Mouse (Mus musculus) layer of hippocampus, adult 11-12 months (tissue): ENCODE data around the gene Zdhhc14.

Experiments used
- DNase-seq: peaks from one replicate; pipeline ENCODE4 v3.0.0; 2022; ENCODE audit warnings: low spot score

Zdhhc14 gene

DNA sequence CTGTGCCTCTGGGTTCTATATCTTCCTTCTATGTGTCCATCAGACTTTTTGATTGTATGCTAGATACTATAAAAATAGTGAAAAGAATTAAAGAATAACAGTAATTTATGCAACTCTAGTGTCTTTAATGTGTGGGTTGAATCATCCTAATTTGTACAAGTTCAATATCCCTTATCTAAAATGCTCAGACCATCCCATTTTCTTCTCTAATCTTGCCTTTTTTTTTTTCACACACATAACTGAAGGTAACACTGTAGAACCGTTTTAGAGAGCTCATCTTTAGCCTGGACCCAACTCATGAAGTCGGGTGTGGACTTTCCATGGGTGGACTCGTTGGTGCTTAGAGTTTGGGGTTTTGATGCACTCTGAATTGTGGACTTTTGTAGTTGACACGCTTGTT, 12.6 kb downstream of the Zdhhc14 start:
- no peak for DNase-seq

DNA sequence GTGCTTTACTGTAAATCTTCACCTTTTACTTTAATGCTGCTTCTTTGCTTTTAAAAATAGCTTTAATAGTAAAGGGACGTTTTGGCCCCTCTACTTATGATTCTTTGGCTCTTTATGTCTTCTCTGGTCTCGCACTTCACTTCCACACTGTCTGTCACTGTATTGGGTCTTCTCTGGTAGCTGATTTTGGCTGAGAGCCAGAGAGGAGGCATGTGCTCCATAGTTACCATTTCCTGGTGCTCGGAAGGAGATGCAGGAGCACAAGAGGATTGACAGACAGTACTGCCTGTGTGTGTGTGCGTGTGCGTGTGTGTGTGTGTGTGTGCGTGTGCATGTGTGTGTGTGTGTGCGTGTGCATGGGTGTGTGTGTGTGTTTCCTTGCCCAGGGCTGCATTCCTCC, 14.2 kb downstream of the Zdhhc14 start:
- peak; percentile 44 for DNase-seq

DNA sequence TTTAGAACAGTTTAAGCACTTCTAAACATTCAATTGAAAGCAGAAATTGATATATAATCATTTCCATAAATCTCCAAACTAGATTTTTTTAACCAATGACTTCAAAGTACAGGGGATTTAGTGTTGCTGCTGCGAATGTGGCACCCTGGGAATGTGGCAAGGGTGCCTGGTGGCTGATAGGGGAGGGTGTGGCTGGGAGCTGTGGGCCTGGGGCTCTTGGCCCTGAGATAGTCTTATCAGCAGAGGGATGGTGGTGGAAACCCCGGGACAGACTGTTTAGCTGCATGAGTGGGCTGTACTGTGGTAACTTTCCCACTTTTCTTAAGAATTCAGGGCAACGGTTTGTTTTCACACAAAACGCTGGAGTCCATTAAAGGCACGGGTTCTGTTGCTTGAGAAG, 14.6 kb downstream of the Zdhhc14 start:
- DNase-seq = no peak

DNA sequence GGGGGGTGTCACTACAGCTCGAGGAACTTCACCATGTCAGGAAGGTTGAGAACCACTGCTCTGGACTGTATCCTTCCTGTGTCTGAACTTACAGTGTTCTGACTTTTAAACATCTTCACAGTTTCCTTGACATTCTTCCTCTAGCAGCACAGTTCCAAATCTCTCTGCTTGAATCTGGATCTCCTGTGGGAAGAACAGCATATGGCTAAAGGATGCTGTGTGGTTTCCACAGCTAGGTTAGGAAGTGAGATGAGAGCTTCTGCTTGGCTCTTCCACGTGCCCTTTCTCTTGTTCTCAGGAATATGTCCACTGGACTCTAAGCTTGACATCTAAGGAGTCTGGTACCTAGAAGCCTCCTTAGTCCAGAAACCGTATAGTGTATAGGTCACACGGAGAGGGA, 15.7 kb downstream of the Zdhhc14 start:
- DNase-seq = no peak

DNA sequence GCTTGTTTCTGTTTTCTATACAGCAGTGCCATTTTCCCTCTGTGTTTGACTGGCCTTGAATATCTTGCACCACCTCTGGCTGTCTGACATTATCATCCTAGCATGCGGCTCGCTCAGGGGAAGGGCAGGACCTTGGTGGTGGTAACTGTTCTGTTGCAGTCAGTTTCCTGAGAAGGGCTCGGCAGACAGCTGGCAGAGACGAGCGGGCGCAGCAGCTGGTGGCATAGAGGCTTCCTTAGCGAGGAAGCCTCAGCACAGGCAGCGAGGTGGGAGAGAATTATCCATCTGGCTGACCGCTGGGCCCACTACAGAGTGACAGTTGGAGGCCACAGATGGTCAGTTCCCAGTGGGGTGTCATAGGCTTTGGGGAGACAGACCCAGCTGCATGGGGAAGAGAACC, 18.2 kb downstream of the Zdhhc14 start:
- no peak for DNase-seq

DNA sequence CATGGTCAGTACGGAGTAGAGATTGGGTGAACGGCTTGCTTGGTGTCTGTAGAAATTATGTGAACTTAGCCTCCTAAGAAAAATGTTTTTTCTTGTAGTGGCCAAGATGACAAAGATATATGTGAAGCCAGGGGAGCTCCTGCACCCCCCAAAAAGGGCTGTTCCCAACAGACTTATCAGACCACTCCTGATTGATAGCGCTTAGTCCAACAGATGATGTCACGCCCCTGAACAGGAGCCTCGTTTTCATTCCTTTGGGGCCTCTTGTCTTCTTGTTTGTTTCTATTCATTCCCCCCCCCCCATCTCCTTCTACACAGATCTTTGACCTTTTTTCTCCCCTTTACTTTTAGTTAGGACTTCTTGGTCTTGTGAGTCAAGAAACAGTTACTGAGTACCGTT, 19.4 kb downstream of the Zdhhc14 start:
- no peak for DNase-seq

DNA sequence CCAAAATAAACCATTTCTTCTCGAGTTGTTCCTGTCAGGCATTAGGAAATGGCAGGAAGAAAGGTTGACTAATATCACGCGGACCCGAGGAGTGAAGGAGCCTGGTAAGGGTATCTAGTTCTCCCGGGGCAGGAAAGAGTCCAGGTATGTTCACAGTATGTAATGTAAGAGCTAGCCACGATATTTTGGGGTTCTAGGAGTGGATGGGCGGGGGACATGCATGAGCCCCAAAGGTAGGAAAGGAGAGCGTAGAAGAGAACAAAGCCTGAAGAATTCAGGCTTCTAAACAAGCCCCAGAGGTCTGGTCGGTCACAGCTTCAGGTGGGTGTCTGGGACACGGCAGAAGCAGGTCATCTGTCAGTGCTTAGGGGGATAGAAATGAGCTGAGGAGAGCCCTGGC, 27.1 kb downstream of the Zdhhc14 start:
- DNase-seq = no peak

DNA sequence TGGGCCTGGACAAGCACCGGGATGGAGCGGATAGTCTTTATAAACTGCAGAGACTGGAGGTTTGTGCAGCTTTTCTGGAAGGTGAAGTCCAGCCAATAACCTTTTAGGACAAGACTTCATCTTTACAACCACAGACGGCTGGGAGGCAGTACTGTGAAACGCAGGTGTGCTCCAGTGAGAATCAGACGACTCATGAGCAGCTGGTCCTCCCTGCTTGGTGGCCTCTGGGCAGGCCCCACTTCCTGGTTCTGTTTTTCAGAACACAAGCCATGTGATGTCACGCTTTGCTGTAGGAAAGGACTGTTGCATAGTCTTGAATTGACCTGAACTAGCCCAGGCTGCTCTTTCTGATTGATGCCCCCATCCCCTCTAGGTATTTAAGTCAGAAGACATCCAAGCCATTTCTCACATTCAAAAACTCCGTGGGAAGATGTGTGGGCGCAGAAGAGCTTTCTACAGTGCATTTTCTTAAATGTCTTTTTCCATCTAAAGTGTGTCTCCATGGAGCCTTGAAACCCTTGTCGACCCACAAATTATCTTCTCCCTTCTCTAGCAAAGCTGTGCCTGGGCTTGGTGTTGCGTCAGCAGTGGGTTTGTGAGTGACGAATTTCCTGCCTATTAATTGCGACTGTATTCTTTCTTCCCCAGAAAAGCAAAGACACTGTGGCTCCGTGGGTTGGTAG, 27.7 kb downstream of the Zdhhc14 start:
- no peak for DNase-seq

DNA sequence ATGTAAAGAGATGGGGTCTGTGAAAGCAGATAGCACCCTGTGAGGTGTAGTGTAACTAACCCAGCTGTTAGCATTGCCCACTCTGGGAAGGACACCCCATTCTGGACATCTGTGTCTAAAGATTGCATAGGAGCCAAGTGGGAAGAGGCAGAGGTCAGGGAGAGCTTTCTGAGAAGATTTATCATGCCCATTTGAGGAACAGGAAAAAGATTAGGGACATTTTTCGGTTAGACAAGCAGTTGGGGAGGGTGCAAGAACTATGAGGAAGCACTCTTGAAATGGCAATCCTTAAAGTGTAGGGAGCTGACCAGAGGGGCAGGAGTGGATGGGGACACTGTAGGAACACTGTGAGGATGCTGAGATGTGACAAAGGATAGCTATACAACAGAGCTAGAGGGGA, 29.2 kb downstream of the Zdhhc14 start:
- no peak for DNase-seq

DNA sequence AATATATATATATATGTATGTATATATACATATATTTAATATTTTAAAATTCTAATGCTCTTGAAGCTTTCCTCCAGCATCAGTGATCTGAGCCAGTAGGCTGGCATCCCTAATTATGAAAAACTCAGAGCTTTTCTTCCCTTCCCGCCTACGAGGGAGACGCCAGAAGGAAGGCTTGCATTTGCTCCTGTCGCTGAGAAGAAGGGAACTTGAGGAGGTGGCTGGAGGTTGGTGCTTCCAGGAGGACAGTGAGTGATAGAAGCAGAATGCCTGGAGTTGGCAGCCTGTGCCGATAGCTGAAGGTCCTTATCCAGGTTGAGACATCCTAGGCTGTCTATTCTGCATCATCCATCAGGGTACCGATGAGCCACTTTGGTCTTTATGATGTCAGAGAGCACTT, 37.2 kb downstream of the Zdhhc14 start:
- DNase-seq = peak; percentile 43

DNA sequence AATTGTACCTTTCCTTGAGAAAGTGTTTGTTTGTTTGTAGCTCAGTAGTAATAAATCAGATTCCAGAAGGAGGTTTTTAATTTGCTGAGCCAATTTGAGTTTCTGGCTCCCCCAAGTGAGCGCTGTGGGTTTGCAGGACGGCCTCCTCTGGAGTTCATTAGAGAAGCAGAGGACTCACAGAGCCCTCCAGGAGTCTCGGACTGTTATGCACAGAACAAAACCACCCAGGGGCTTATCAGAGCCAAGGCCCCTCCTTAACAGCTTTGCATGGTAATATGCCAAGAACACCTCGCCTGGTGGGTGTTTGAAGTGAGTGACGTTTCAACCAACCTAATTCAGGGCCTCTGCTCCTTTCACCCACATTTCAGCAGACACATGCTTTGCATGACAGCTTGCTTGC, 40.5 kb downstream of the Zdhhc14 start:
- no peak for DNase-seq

DNA sequence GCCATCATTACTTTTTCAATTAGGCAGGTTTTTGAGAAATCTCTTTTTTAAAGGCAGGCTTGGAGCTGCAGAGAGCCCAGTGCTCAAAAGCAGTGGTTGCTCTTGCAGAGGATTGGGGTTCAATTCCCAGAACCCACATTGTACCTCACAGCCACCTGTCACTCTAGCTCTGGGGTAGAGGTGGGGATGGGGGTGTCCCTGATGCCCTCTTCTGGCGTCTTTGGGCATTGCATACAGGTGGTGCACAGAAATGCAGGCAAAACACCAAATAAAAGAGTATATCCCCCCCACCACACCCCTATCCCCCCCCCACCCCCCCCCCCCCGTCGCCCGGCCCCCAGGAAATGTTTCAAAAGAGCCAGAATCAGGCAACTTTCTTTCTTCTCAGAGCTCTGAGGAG, 43.0 kb downstream of the Zdhhc14 start:
- DNase-seq = no peak

DNA sequence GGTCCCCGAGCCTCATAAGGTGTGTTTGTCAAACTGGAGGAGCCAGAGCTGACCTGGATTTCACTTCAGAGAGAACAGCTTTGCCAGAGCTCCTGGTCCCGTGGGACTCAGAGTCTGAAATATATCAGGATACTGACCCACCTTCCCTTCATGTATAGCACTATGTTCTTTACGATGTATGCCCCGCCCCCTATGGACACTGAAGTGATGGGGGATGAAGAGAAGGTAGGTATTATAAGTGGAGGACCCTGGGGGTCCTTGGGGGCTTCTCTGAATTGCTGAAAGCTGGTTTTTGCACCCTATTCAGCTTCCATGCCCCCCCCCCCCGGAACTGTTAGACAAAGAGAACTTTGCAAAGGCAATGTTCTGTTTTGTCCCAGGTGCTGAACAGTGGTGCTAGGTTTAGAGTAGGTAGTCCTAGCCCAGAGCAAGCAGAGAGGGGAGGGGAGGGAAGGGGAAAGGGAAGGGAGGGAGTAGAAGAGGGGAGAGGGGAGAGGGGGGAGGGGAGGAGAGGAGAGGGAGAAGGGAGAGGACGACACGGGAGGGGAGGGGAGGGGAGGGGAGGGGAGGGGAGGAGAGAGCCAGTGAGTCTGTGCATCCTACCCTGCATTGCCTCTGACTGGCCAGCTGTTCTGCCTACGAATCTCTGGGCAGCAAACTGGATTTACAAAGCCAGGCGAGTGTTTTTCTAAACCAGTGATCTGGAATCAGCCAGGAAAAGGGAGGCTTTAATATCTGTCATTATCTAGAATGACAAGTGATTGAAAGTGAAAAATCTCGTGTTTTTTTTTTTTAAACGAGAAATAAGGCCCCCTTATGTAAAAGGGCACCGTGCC, 44.1 kb downstream of the Zdhhc14 start:
- no peak for DNase-seq

DNA sequence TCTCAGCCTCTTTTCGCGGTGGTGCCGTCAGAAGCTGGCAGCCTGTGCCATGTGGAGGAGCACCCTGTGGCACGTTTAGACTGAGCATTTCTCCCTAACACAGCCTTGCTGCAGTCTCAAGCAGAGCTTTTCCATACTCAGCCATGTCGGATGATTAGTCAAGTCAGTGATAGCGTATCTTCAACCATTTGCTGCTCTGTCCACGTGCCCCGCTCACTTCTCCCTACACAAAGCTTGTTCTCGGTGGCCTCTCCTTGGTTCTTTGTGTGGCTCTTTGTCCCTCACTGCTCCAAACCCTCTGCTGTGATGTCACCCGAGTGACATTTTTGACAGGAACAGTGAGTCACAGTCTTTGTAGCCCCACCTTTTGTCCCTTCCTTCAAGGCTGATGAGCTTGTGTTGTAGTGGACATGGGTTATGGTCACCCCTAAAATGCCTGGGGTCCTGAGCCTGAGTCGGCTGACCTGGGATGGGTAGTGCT, 44.8 kb downstream of the Zdhhc14 start:
- no peak for DNase-seq

DNA sequence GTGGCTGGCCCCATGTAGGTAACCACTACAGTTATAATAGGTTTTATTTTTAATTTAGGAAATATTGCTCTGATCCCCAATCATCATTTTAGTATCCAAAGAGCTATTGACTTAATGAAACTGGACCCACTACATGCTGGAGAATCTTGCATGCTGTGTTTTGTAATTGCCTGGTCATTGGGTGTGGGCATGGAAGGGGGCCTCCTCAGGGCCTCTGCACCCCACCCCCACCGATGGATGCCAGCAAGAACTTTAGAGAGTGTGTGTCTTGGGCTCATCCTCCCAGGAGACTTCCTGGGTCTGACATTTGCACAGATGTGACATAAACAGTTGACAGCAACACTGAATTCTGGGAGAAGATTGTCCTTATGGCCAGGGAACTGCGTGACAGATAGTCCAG, 49.8 kb downstream of the Zdhhc14 start:
- no peak for DNase-seq

DNA sequence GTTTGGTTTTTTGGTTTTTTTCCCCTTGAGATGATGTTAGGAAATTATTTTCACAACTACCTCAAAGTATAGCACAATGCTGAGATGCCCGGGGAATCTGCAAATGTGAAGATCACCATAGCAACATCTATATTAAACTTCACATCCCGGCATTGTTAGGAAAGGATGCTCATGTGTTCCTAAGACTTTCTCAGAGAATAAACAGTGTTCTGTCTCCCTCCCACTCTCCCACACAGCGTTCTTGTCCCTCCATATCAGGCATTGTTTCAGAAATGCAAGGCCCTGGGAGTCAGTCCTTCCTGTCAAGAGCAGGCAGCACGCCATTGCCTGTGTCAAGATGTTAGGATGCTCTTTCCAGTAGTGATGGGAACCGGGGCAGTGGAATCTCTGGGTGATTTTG, 51.7 kb downstream of the Zdhhc14 start:
- no peak for DNase-seq

DNA sequence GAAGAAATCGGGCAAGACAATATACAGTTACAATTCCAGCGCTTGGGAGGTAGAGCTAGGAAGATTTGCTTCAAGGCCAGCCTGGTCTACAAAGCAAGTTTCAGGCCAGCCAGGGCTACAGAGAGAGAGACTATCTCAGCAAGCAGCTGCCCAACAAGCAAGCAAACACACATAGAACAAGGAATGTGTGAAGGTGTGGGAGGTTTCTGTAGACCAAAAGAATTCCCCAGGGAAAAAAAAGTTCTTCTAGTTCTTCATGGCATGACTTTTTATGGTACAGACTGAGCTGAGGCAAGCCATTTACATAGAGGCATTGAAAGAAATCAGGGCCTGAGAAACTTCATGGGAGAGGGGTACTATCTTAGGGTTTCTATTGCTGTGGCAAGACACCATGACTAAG, 52.7 kb downstream of the Zdhhc14 start:
- DNase-seq = no peak

DNA sequence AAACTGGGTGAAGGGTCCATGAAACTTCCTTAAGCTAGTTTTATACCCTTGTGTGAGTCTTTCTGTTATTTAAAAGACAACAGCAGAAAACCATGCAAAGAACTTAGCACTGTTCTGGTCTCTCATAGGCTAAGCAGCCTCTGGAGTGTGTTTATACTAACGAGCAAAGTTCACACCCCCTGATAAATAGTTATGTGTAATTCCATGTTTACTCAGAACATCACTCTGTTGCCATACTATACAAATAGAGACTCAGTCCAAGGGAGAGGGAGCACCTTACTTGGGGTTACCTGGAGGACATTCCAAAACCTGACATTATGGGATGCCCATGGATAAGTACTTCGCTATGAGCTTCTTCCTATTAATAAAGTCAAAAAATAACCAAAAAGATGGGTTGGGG, 56.2 kb downstream of the Zdhhc14 start:
- no peak for DNase-seq

DNA sequence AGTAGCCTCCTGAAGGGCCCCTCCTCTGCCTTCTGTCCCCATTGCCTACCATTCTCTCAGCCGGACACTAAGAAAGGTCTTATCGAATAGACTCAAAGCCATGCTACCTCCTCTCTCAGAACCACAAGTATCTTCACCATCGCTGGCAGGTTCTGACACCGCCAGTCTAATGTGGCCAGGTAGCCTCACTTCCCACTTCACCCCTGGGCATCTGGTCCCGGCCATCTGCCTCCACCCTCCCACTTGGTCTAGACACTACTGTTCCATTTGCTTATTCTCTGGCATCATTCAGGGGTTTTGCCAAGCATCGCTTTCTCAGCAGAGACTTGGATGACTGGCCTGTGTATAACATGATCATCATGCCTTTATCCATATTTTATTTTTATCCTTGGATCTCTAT, 57.1 kb downstream of the Zdhhc14 start:
- no peak for DNase-seq

DNA sequence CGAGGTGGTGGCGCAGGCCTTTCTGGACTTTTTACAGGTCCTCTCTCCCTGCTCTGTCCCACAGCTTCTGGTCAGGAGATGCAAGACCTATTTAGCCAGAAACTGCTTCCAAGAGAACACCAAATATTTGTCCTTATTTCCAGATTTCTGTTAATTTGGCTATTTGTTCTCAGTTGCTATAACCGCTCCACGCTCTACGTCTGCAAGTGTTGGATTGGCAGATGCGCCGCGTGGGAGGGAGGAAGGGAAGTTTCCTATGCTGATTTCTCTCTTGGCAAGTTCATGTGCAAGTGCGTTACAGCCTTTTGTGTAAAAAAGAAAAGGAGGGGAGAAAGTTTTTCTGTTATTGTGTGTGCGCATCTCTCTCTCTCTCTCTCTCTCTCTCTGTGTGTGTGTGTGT, 58.1 kb downstream of the Zdhhc14 start:
- peak; percentile 76 for DNase-seq

DNA sequence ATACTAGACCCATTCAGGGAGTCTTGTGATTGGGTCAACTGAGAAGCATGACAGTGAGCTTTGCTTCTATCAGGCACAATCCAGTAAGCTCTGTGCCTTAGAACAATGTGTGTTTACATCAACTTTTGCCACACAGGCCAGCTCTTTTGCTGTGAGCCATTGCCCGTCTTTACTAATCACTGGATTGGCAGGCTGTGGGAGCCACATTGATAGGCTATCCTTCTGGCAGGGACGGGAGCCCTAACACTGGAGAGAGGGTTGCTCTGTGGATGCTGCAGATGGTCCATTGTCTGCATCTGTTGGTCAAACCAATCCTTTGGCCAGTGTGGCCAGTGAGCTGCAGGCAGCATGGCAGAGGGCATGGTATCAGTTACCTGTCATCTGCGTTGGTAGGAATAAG, 58.8 kb downstream of the Zdhhc14 start:
- DNase-seq = peak; percentile 58

DNA sequence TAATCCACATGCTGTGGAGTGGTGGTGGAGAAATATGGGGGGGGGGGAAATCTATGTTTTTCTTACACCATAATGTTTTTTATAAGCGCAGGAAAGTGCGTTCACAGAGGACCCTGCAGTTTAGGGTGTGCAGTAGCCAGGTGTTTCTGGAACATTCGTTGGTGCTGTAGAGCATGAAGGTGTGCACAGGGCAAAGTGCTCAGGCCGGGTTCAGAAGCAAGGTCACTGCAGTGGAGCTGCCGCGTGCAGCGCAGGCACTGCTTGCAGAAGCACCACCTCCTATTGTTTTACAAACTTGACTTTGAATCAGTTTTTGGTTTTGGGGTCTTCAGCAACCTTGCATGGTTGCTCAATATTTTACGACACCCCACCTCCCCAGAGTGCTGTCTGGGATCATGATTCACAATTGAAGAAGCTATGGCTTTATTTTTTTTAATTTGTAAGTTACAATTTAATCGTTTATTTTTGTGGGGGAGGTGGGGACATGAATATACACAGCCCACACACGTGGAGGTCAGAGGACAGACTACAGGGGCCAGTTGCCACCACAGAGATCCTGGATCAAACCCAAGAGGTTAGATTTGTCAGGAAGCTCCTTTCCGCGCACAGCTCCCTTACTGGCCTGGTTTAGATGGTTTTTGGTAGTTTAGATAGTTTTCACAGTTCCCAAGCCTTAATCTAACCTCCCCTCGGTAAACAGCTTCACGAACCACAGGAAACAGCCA, 59.8 kb downstream of the Zdhhc14 start:
- DNase-seq = no peak

DNA sequence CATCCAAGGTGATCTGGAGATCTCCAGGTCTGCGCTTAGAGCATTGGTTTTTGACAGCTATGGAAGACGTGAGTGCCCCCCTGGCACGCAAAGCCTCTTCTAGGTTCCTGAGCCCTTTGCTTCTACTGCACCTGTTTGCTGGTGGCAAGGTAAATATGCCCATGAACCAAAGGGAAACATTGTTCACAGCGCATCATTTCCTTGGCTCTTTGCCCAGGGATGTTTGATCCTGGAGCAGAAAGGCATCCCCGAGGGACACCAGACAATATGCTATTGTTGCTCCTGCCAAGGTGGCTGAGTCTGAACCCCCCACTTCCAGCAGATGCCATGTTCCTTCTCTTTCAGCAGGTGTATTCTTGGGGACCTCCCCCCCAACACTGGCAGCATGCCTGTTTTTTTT, 61.2 kb downstream of the Zdhhc14 start:
- DNase-seq = no peak
